Mouse (Mus musculus) layer of hippocampus, adult 18-20 months (tissue): ENCODE data around the gene Cdc25b. TPM values are rescaled to one million over a fixed set of nuclear protein-coding genes. Genes with fewer than 3 reads are reported as not detected.
A peak's percentile ranks its signal among the peaks of the same experiment; 100 is the strongest.

Source experiments
- DNase-seq, 2 experiments: peaks; one replicate each; pipeline ENCODE4 v3.0.0; 2022; ENCODE audit warnings: low spot score in 2 of 2
- long read RNA-seq: library from polyadenylated mRNA; stranded (forward); transcript quantifications from one replicate; pipeline ENCODE4 v2.0.0, GENCODE M21; 2021
- total RNA-seq, 2 experiments: library from RNA; stranded (reverse); gene quantifications; 2 replicates each; pipeline ENCODE4 v1.2.3; 2021

Gene Cdc25b
- 10 to 100 TPM; 15.5 to 15.9 TPM for total RNA-seq
- long read RNA-seq, partial matches to known transcripts: 0 of 4 reads
- long read RNA-seq, other reads (novel, unspliced or antisense): 1 of 4 reads

GRCm38 (mm10) chr2:131186771-131187601 lies at the start of gene Cdc25b, which contains the start of gene Spef1:
Cdc25b (plus strand) TSS chr2:131186949.
Spef1 (minus strand) TSS chr2:131187282.
- DNase-seq: peak; percentile 77 to 85

- DNase-seq: no peak
Measured at GRCm38 (mm10) chr2:131138296-131138695, 48.5 kb upstream of the Cdc25b start.

GRCm38 (mm10) chr2:131138760-131139159 lies 48.0 kb upstream of the Cdc25b start:
- DNase-seq: no peak

- no peak for DNase-seq
Measured at GRCm38 (mm10) chr2:131139287-131139686, 47.5 kb upstream of the Cdc25b start.

- DNase-seq: no peak
Measured at GRCm38 (mm10) chr2:131139886-131140532, 46.7 kb upstream of the Cdc25b start.

GRCm38 (mm10) chr2:131140533-131140905 lies 46.2 kb upstream of the Cdc25b start:
- DNase-seq: no peak

GRCm38 (mm10) chr2:131141336-131141986 lies 45.3 kb upstream of the Cdc25b start:
- DNase-seq: no peak

GRCm38 (mm10) chr2:131142592-131142991 lies 44.2 kb upstream of the Cdc25b start:
- peak; percentile 30 to 53 for DNase-seq

- no peak for DNase-seq
Measured at GRCm38 (mm10) chr2:131143007-131143780, 43.6 kb upstream of the Cdc25b start.

- no peak for DNase-seq
Measured at GRCm38 (mm10) chr2:131145121-131145520, 41.6 kb upstream of the Cdc25b start.

- DNase-seq: no peak
Measured at GRCm38 (mm10) chr2:131145536-131145935, 41.2 kb upstream of the Cdc25b start.

- no peak for DNase-seq
Measured at GRCm38 (mm10) chr2:131146193-131147042, 40.3 kb upstream of the Cdc25b start.

GRCm38 (mm10) chr2:131147043-131147365 lies 39.7 kb upstream of the Cdc25b start:
- DNase-seq: no peak

- no peak for DNase-seq
Measured at GRCm38 (mm10) chr2:131148353-131149253, 38.1 kb upstream of the Cdc25b start.

- no peak for DNase-seq
Measured at GRCm38 (mm10) chr2:131149254-131149578, 37.5 kb upstream of the Cdc25b start.

- no peak for DNase-seq
Measured at GRCm38 (mm10) chr2:131152166-131152730, 34.5 kb upstream of the Cdc25b start.

GRCm38 (mm10) chr2:131154036-131154435 lies 32.7 kb upstream of the Cdc25b start:
- DNase-seq: no peak

GRCm38 (mm10) chr2:131156987-131157386 lies 29.8 kb upstream of the Cdc25b start:
- no peak for DNase-seq

- DNase-seq: no peak
Measured at GRCm38 (mm10) chr2:131159491-131159910, 27.2 kb upstream of the Cdc25b start.
